Mouse (Mus musculus) adrenal gland, postnatal 36 days (tissue): Measurements from ENCODE around the gene Fam219a. TPM values are rescaled to one million over a fixed set of nuclear protein-coding genes. Genes with fewer than 3 reads are reported as not detected.
A peak's percentile ranks its signal among the peaks of the same experiment; 100 is the strongest.

Source experiments
- DNase-seq, 2 experiments: peaks; one replicate each; pipeline ENCODE4 v3.0.0; 2021; ENCODE audit warnings: mixed read lengths in 1 of 2
- total RNA-seq, 2 experiments: library from RNA; stranded (reverse); gene quantifications; 2 replicates each; pipeline ENCODE4 v1.2.3; 2021

Fam219a gene
- total RNA-seq, 2 experiments from 2014 or later: 14.7 to 20.5 TPM

DNA sequence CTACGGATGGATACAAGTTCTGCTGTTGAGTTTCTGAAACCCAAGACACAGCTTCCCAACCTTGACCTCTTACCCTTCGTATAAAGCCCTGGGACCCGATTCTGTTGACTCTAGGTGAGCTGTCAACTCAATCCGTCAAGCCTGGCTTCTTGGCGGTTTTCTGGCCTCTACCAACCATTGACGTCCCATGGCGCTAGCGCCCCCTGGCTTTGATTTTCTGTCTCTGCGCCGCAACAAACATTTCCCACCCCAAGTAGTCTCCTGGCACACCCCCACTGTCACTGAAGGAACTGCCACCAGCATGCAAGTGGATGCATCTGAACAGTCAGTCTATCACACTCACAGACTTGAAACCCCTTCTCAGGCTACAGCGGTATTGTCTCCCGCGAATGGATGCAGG, 63.2 kb downstream of the Fam219a start:
- peak; percentile 72 to 78 for DNase-seq

DNA sequence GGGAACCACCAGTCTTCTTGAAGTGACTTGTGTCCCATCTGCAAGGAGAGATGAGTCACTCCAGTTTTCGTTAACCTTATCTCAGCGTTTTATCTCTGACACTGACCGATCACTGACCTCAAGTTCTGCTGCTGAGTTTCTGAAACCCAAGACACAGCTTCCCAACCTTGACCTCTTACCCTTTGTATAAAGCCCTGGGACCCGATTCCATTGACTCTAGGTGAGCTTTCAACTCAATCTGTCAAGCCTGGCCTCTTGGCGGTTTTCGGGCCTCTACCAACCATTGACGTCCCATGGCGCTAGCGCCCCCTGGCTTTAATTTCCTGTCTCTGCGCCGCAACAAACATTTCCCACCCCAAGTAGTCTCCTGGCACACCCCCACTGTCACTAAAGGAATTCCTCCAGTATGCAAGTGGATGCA, 64.2 kb downstream of the Fam219a start:
- DNase-seq: peak; percentile 41 to 53

DNA sequence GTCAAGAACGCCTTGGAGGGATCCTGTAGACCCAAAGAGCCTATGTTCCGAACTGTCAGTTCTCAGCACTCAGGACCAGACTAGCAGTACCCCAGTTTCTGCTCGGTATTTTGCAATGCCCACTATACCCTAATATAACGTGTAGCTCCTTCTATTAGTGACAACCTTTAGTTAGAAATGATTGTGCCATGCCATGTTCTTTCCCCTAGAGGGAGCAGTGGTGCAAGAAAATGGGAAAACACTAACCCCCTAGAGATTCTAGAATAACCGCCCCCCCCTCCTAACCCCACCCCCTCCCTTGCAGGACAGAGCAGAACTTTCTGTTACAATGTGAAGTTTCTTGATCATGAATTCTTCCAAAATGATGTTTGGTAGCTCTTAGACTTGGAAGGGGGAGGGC, 65.0 kb downstream of the Fam219a start:
- no peak for DNase-seq

DNA sequence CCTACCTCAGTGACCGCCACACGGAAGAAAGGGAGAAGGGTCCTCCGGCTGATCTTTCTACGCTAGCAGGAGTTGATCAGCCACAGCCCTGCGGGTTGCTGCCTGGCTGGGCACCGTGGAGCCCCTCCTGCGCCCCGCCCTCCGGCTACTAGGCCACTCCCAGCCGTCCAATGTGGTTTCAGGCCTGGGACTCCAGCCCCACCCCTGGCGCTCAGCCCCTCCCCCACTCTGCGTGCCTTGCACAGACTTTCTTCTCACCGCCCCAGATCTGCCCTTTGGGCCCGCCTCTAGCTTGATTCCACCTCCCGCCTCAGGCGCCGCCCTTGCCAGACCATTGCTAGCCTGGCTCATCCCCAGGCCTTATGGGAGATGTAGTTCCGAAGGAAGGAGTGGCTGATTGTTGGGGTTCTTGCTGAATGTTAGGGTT, 66.3 kb downstream of the Fam219a start, which contains the start of gene AI464131:
AI464131 (minus strand) TSS at position 91 of the 427 bp plus-strand sequence.
- peak; percentile 100 for DNase-seq

DNA sequence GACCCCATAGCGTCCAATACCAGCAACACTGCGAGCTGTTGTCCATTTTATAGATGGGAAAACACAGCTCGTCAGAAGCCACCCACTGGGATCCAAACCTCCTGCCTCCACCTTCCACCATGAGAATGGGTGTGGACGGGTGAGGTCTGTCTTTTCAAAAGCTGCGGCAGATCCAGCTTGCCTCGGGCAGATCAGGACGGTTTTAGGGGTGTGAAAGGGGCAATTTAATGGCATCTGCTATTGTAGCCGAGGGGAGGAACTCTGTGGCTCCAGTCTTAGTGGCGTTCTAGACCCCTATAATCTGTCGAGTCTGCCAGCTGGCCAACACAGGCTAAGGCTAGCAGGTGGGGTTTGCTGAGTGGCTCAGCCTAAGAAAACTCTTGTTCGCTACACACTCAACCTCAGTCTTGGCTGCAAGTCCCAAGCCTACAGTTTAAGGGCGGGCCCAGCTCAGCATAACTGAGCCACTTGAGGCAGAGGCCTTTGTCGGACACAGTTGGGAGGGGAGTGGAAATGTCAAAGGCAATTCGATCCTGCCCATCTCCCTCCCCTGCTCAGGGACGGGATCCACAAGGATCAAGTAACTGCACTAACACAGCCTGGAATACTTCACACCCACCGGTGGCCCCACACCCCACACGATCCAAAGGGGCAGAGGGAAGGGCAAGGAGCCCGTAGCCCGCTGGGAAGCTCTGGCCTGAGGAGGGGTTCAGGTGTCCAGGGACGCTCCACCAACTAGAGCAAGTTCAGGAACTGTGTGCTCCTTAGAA, 67.0 kb downstream of the Fam219a start:
- DNase-seq: peak in 1 of 2 experiments; percentile 31

DNA sequence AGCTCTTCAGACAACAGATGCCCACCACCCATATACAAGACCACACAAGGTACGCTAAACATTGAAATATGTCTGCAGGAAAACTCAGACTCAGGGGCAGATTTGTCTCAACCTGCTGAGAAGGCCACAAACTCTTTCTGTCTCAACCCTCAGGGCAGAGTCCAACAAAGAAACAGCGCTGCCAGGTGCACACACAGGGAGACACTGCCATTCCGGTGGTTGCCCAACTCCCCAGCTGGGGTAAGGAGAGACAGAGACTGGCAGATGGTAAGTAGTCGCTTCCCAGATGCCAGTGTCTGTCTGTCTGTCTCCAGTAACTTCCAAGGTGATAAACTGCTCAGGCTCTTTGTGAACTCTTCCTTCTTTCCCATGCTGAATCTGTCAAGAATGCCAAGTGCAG, 68.6 kb downstream of the Fam219a start:
- DNase-seq: no peak

DNA sequence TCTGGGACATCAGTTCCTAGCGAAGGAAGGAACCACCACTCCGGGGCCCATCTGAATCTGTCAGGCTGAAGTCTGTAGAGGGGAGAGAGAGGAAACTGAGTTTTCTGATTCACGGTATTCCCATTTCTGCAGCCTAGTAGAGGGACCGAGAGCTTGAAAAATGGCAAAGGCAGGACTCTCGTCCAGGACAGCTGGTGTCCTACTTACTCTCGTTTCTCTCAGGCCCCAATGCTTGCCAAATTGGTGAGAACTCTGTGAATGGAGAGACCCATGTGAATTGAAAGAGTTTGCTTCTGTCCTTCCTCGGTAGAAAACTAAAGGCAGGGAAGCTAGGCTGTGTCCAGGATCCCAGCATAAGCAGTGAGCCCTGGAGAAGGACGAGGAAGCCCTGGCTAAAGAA, 69.7 kb downstream of the Fam219a start:
- no peak for DNase-seq

DNA sequence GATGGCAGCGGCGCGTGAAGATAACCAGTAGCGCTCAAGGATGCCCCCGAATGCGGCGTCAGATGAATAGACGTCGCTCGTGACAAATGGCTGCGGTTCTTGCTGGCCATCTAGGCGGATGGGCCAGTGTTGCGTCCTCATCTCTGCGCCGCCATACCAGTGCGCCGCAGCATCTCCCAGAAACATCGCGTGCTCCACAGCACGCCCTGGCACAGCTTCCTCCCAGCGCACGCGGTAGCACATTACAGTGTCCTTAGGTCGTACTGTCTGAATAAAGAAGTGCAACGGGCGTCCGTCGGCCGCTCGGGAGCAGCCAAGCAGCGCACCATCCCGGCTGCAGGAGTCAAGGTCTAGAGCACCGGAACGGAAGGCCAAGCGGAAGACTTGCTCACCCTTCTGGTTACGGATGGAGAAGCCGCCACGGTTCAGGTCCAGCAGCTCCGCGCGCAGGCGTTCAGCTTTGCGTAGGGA, 70.4 kb downstream of the Fam219a start:
- DNase-seq: peak; percentile 36 to 38

DNA sequence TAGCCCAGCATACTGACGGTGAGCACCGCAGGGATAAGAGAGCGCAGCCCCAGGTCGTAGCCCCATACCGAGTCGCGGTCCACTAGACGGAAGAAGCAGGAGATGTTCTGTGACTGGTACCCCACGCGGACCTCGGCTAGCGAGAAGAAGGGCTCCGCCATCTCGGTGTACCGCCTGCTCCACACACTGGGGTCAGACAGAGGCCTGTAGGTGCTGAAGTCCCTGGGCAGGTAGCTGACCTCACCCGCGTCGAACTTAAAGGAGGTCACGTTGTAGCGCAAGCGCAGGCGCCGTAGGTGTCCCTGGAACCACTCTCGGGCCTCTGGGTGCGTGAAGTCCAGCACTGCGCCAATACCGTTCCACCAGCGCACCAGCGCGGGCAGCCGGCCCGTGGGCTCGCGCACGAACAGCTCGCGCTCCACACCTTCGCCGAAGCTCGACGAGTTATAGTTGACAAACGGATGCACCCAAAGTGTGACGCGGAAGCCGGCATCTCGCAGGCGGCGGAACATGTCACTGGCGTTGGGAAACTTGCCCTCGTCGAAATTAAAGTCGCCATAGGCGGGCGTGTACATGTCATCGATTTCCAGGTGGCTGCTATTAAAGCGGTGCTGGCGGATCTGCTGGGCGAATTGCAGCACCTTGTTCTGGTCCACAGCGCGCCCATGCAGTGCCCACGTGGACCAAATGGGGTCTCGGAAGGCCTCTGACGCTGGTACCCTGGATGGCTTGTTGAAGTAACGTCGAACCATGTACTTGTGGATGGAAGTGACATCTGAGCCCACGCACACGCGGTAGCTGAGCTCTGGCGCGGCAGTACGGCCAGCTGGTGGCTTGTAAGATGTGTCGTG, 71.1 kb downstream of the Fam219a start:
- DNase-seq: no peak

DNA sequence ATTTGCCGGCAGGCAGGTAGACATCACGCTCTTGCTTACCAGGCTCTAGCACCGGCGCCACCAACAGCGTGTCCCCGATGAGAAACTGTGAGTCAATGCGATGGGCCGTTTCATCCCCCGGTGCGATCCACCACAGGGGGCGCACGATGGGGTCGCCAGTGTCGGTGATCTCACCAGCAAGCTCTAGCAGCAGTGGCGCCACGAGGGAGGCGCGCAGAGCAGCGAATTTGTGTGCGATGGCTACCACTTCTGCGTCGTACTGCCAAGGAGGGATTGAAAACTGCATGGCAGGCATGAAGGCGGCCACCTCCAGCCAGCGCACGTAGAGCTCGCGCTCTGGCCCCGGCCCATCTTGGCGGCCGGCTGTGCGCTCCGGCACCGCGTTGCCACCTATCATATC, 71.8 kb downstream of the Fam219a start:
- DNase-seq: no peak

DNA sequence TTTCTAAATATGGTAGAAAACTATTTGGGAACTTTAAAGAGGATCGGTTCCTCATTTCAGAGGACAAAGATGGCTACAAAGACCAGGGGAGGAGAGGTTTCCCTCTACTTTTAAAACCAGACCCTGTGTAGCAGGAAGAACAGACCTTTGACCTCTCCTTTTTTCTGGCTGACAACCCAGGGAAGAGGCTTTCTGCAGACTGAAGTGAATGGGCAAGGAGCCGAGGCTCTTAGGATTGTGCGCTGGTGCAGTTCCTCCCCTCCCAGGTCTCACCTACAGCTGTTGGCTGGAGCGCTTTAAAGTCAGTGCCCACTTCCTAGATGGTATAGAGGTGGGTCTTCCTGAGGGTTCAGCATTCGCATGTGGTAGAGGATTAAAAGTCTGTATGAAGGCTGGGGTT, 72.3 kb downstream of the Fam219a start:
- DNase-seq: no peak

DNA sequence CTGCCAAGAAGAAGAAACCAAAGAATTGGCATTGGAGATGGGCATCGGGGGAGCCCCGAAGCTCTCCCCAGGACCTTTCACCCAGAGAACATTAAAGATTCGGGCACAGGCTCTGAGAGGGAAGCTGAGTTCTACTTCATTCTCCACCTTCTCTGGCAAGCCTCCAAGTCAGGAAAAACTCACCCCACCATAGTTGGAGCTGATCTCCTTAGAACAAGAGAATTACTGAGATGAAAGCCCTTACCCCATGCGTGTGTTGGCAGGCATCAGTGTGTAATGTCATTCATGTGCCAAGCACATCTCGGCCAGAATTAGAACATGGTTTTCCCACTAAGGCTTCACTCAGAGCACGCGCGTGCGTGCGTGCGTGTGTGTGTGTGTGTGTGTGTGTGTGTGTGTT, 73.5 kb downstream of the Fam219a start:
- peak in 1 of 2 experiments; percentile 17 for DNase-seq

DNA sequence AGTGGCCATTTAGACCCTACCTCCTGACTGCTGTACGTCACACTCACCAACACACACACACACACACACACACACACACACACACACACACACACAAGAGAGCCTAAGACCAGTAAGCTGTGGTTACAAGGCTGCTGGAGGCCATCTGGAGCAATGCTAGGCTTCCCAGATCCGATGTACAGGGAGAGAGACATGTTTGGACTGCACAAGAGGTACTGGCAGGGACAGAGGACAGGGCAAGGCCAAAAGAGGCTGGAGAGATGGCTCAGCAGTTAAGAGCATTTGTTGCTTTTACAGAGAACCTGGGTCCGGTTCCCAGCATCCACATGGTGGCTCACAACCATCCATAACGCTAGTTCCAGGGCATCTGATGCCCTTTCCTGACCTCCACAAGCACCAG, 74.3 kb downstream of the Fam219a start:
- DNase-seq: no peak

DNA sequence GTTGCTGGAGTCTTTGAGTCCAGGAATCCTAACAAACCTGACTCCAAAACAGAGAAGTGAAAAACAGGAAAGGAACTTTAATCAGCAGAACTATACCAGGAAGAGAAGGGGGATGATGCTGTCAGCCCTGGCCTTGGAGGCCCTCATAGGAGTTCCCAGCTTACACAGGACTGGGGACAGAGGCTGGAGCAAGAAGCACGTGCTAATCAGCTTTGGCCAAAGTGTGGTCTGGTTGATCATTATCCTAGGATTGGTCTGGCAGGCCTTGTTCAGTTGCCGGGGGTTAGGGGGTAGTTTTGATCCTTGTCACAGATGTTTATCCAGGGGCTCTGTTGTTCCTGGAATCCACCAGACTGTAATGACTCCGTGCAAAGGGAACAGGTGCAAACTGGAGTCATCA, 75.0 kb downstream of the Fam219a start:
- no peak for DNase-seq

DNA sequence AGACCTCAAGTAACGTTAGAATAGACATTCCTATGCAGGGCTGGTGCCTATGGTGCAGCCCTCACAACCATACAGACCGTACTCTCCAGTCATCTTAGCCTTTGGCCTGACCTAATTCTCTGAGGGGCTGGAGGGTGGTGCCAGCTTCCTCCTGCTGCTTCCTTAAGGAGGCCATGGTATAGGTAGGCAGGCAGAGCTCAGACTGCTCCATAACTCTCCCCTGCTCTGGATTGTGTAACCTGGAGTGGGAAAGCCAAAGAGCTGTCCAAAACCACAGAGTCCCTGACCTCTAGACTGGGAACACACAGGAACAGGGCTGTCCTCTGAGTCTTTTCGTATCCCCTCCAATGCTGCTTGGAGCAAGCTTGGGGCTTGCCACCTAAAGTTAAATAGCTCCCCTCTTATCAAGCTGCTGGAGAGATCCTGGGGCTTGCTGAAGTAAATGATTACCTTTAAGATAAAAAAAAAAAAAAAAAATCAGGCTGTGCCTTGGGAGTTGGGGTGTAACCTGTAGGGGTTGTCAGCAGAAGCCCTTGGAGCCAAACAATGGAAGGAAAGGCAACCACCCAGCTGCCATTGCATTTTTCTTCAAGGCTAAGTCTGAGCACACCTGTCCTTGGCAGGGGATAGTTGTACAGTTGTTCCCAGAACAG, 75.7 kb downstream of the Fam219a start:
- DNase-seq: peak; percentile 49 to 50

DNA sequence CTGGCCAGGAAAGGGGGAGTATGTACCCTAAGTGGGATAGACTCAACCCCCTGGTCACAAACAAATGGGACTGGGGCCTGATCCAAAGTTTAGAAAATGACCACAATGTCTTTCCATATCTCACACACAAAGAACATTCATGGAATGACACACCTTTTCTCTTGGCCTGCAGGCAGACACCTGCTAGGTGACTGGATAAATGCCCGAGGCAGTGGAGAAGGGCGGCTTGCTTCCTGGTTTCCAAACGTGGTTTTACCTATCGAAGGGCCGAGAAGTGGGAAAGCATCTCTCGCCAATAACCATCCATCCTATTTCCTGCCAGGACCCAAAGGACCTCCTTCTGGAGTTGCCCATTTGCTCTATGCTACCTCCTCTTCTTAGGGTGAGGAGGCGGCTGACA, 76.4 kb downstream of the Fam219a start:
- no peak for DNase-seq

DNA sequence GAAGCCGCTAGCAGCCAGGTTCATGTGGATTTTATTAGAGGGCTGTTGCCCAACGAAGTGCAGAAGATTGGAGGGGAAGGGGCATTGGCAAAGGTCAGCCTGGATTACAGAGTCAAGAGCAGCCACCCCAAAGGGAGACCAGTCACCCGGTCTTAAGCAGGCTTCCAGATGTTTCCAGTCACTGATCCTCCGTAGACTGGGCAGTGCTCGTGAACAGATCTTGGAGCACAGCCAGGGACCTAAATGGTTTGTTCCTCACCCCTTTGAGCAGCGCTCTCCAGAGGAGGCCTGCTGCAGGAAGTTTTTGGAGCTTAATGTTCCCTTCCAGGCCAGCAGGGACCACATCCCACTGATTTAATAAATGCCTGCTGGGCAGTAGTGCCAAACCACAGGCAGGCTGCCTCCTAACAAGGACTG, 87.7 kb downstream of the Fam219a start:
- peak; percentile 28 to 49 for DNase-seq

DNA sequence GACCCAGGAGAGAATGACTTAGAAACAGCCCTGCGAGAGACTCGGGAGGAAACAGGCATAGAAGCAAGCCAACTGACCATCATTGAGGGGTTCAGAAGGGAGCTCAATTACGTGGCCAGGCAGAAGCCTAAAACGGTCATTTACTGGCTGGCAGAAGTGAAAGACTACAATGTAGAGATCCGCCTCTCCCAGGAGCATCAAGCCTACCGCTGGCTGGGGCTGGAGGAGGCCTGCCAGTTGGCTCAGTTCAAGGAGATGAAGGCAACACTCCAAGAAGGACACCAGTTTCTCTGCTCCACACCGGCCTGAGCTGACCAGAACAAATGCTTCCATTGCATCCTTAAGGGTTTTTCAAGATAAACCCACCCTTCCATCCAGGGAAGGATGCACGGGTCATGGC, 89.1 kb downstream of the Fam219a start:
- DNase-seq: peak; percentile 31 to 44

DNA sequence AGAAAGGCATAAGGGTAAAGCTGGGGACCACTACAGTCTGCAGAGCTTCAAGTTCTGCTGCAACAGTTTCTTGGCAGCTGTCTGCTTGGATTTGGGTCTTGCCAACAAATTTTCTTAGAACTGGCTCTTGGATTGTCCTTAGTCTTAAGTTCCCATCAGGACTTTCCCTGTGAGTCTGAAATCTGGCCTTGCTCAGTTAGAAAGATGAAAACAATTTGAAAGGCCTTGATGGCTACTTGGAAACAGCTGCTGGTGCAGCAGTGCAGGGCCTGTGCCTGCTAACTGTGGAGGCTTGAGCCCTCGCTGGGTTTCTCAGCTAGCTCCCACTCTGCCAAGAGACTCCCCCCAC, 89.9 kb downstream of the Fam219a start:
- peak in 1 of 2 experiments; percentile 18 for DNase-seq

DNA sequence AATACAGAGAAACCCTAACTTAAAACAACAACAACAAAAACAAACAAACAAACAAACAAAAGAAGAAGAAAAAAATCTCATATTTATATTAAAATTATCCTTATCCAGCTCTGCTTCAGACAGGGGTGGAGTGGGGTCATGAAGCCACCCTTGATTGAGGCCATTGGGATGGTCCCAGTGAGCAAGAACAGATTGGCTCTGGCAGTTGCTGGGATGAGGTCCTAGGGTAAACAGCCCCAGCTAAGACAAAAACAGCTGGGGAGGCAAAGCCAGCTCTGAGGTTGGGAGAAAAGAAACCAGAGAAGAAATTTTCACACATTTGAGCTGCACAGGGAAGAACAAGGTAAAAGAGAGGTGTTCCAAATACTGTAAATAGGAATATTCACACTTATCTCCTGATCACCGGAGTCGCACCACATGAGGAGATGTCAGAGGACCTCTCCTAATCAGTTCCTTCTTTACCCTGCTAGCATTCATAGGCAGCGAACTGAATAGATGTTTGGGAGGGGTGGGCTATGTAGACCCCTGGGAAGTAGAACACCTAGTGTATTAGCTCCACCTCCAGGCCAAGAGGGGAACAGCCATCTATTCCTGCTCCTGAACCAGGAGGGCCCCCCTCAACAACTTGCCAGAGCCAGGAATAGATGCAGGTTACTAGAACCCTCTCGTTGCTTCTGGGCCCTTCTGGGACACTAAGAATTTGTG, 90.4 kb downstream of the Fam219a start:
- DNase-seq: no peak

DNA sequence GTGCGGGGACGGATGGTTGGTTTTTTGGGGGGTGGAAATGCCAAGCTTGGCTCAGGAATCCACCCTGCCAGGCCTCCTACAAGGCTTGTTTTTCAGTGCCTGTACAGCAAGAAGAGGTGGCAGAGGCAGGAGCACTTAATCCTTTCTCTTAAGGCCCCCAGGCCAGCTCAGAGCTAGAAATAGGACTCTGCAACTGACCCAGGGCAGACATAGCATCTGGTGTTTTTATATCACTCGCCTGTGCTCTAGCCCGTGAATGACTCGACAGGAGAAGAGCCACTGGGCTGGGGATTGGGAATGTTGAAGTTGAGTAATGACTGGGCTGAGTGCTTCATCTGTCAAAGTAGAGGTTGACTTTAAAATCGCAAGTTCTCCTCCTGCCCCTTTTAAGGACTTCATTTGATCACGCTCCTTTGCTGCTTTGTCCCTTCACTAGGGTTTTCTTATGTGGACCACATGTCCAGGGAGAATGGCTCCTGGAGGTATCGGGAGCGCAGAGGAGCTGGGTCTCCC, 91.6 kb downstream of the Fam219a start:
- DNase-seq: no peak

DNA sequence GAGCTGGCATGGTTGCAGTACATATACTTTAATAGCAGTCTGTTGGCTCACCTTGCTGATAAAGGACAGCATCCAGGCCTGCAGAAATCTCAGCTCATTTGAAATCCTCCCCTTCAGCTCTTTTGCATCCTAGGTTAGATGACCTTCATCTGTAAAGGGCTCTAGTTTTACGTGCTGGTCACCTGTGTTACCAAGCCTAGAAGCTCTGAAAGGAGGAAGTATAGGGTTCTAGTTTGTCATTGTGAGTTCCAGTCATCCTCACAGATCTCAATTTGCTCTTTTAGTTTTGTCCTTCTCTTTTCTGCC, 98.0 kb downstream of the Fam219a start:
- DNase-seq: no peak
